Mouse (Mus musculus): ENCODE results near the gene Wipf2.
A peak's percentile ranks its signal among the peaks of the same experiment; 100 is the strongest.

GRCm38 (mm10) chr11:98936170-98936569, 72.7 kb downstream of the Wipf2 start:
- TF ChIP-seq CTCF (conservative IDR thresholded peaks at IDR 0.05; ENCODE audit: insufficient read depth, insufficient read length, low read depth, low read length) (no peak), POLR2A (IDR thresholded peaks at IDR 0.05; ENCODE audit: low read depth, low read length) (peak; percentile 70)
